Mouse (Mus musculus) A20 (cell line): ENCODE measurements around the gene Ube2k.

ENCODE experiments used
- DNase-seq: peaks from one replicate; pipeline ENCODE4 v3.0.0-alpha.2; 2011; ENCODE audit warnings: low read depth, low spot score

The Ube2k gene

GRCm38 (mm10) chr5:65538121-65538520 lies 1.1 kb downstream of the Ube2k start:
- no peak for DNase-seq

GRCm38 (mm10) chr5:65538829-65539228 lies 1.8 kb downstream of the Ube2k start:
- DNase-seq: peak; percentile 24

GRCm38 (mm10) chr5:65539786-65540185 lies 2.8 kb downstream of the Ube2k start:
- no peak for DNase-seq

GRCm38 (mm10) chr5:65541889-65542288 lies 4.9 kb downstream of the Ube2k start:
- DNase-seq: no peak

- no peak for DNase-seq
These were observed 6.5 kb downstream of the Ube2k start for GRCm38 (mm10) chr5:65543491-65543890.

- no peak for DNase-seq
These were observed 7.6 kb downstream of the Ube2k start for GRCm38 (mm10) chr5:65544616-65545015.

- DNase-seq: no peak
These were observed 12.6 kb downstream of the Ube2k start for GRCm38 (mm10) chr5:65549677-65550076.

GRCm38 (mm10) chr5:65557109-65557508 lies 20.1 kb downstream of the Ube2k start:
- no peak for DNase-seq

- DNase-seq: no peak
These were observed 24.3 kb downstream of the Ube2k start for GRCm38 (mm10) chr5:65561125-65561893.

- DNase-seq: no peak
These were observed 28.5 kb downstream of the Ube2k start for GRCm38 (mm10) chr5:65565486-65565885.

GRCm38 (mm10) chr5:65574876-65575275 lies 37.8 kb downstream of the Ube2k start:
- no peak for DNase-seq

GRCm38 (mm10) chr5:65575896-65576295 lies 38.9 kb downstream of the Ube2k start:
- DNase-seq: no peak

- no peak for DNase-seq
These were observed 41.5 kb downstream of the Ube2k start for GRCm38 (mm10) chr5:65578545-65578944.

GRCm38 (mm10) chr5:65586291-65586690 lies 49.3 kb downstream of the Ube2k start:
- DNase-seq: no peak

GRCm38 (mm10) chr5:65590199-65590598 lies 53.2 kb downstream of the Ube2k start:
- no peak for DNase-seq

- no peak for DNase-seq
These were observed 55.4 kb downstream of the Ube2k start for GRCm38 (mm10) chr5:65592421-65592820.

GRCm38 (mm10) chr5:65599681-65600080 lies 62.6 kb downstream of the Ube2k start:
- no peak for DNase-seq

- no peak for DNase-seq
These were observed 69.8 kb downstream of the Ube2k start for GRCm38 (mm10) chr5:65606820-65607219.

GRCm38 (mm10) chr5:65609769-65610168 lies 72.7 kb downstream of the Ube2k start:
- no peak for DNase-seq

- DNase-seq: no peak
These were observed 73.5 kb downstream of the Ube2k start for GRCm38 (mm10) chr5:65610541-65610940.

GRCm38 (mm10) chr5:65613152-65613924 lies 76.3 kb downstream of the Ube2k start:
- peak; percentile 62 for DNase-seq

- DNase-seq: no peak
These were observed 87.3 kb downstream of the Ube2k start for GRCm38 (mm10) chr5:65624340-65624739.

GRCm38 (mm10) chr5:65638896-65639295 lies 101.9 kb downstream of the Ube2k start:
- no peak for DNase-seq
